Mouse (Mus musculus) embryonic facial prominence, embryonic 11.5 days (tissue): ENCODE measurements at regions not wholly inside any gene's neighbourhood (a gene's known extent, or its start where the extent isn't known, plus 50 kb on each side); places are given as distances from the start of the nearest gene placed in this dataset.
"Not testable (repeated sequence)": the region's sequence is repeated elsewhere in the genome, so short reads cannot be mapped to it uniquely, and the experiment has no call there.

Source experiments
- ATAC-seq: fragments of 200-750 bp; cut with Nextera tagmentation; replicated peaks from 2 replicates; pipeline ENCODE4 v1.8.0; 2017; ENCODE audit warnings: low read depth; ENCODE audit not compliant: insufficient number of reproducible peaks, low FRiP score, low TSS enrichment
- DNase-seq: peaks from one replicate; pipeline ENCODE4 v3.0.0-alpha.2; 2015; ENCODE audit warnings: low spot score
- H3K27ac ChIP-seq: fragments of 300-500 bp; sonication (generic); replicated peaks from 2 replicates; pipeline ENCODE4 v1.5.1; 2014; ENCODE audit warnings: mild to moderate bottlenecking, low read depth, low read length, control low read depth
- H3K27me3 ChIP-seq: fragments of 300-500 bp; sonication (generic); 2 replicates; pipeline ENCODE4 v1.6.1; 2014; ENCODE audit warnings: mild to moderate bottlenecking, low read length, moderate library complexity, mixed read lengths; ENCODE audit not compliant: control insufficient read depth, insufficient read depth
- H3K36me3 ChIP-seq: fragments of 300-500 bp; sonication (generic); replicated peaks from 2 replicates; pipeline ENCODE4 v1.6.1; 2014; ENCODE audit warnings: low read depth, mild to moderate bottlenecking, low read length, moderate library complexity, mixed read lengths; ENCODE audit not compliant: control insufficient read depth, insufficient read depth
- H3K4me1 ChIP-seq: fragments of 300-500 bp; sonication (generic); 2 replicates; pipeline ENCODE4 v1.6.1; 2014; ENCODE audit warnings: low read length, mixed read lengths; ENCODE audit not compliant: control insufficient read depth, insufficient read depth
- H3K4me2 ChIP-seq: fragments of 300-500 bp; sonication (generic); 2 replicates; pipeline ENCODE4 v1.6.1; 2014; ENCODE audit warnings: low read depth, mild to moderate bottlenecking, control low read depth, low read length, moderate library complexity
- H3K4me3 ChIP-seq: fragments of 300-500 bp; sonication (generic); 2 replicates; pipeline ENCODE4 v1.5.1; 2014; ENCODE audit warnings: low read depth, low read length, control low read depth
- H3K9ac ChIP-seq: fragments of 300-500 bp; sonication (generic); replicated peaks from 2 replicates; pipeline ENCODE4 v1.6.1; 2014; ENCODE audit warnings: mild to moderate bottlenecking, control low read depth, low read length
- H3K9me3 ChIP-seq: fragments of 300-500 bp; sonication (generic); replicated peaks from 2 replicates; pipeline ENCODE4 v1.6.1; 2016; ENCODE audit warnings: mild to moderate bottlenecking, low read length, inconsistent platforms, mixed read lengths; ENCODE audit not compliant: control insufficient read depth
- WGBS: fragments of 180-500 bp; shearing (Covaris S2); extraction: QIAGEN DNeasy Blood & Tissue Kit; methylation state at CpG from one replicate; pipeline ENCODE4 v1.1.7; 2014; 5-methylcytosine and 5-hydroxymethylcytosine counted together

DNA sequence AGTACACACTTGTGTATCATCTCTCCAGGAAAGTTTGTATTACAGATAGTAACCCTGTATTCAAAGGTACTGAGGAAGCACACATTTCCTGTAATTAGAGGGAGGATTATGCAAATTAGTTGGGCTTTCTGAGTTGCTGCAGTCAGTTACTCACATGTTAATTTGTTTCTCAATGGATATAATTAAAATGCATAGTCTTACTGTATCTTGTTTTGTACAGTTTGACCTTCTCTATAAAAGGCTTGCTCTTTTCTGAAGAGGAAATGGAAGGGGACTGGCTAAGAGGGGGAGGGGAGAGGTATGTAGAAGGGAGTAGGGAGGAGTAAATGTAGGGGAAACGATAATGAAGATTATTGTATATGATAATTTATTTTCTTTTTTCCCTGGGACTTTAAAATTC lies 1345.5 kb upstream of the Adam24 start:
- H3K4me1 ChIP-seq: no peaks in the 10 kb centered on the region
- H3K9ac ChIP-seq: no peak overlapping the region
- H3K4me3 ChIP-seq: no peak overlapping the region
- H3K4me2 ChIP-seq: no peak overlapping the region
- DNase-seq: no peak
- 85% methylated on average over 1 of the region's 1 CpGs for WGBS
- H3K9me3 ChIP-seq: no peaks in the 10 kb centered on the region
- ATAC-seq: no peak
- H3K27me3 ChIP-seq: no peaks in the 10 kb centered on the region
- H3K36me3 ChIP-seq: no peaks in the 10 kb centered on the region
- no peak overlapping the region for H3K27ac ChIP-seq

DNA sequence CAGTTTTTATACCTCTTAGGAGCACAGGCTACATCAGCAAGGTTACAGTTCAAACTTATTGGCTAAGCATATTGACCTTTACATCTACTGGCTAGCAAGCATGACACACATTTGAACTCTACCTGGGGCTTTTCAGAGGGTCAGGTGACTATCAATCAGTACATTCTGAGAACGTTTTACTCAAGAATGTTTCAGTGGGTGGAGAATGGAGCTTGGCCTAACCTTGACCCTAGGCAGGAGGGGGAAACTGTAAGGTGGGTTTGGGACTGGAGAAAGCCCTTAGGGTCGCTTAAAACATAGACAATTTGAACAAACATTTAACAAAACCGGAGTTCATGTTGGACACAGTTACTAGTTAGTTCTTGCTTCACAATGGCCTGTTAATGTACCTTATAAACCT lies 1330.1 kb upstream of the Adam24 start:
- Histone ChIP-seq H3K4me2 (no peak overlapping the region), H3K4me1 (no peaks in the 10 kb centered on the region), H3K36me3 (no peaks in the 10 kb centered on the region), H3K27ac (no peak overlapping the region), H3K4me3 (no peak overlapping the region), H3K9me3 (no peaks in the 10 kb centered on the region), H3K9ac (no peak overlapping the region), H3K27me3 (no peaks in the 10 kb centered on the region)
- DNase-seq: no peak
- 62% methylated on average over 3 of the region's 3 CpGs for WGBS
- no peak for ATAC-seq

DNA sequence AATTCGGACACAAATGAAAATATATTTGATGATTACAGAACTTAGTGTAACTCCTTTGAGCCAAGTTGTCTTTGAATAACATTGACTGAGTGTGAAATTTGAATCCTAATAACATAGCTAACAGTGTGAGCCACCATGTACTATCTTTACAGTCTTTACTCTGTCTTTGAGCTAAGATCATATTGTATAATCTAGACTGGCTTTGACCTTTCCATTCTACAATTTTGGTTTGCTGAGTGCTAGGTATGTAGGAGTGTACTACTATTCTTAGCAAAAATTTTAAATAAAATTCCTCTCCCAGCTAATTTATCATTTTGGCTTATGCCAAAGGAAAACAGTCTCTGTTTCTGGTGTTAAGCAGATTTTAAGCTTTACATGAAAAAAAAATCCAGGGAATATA lies 1328.4 kb upstream of the Adam24 start:
- Histone ChIP-seq H3K9me3 (no peaks in the 10 kb centered on the region), H3K27ac (no peak overlapping the region), H3K36me3 (no peaks in the 10 kb centered on the region), H3K9ac (no peak overlapping the region), H3K4me1 (no peaks in the 10 kb centered on the region), H3K27me3 (no peaks in the 10 kb centered on the region), H3K4me2 (no peak overlapping the region), H3K4me3 (no peak overlapping the region)
- no peak for DNase-seq
- 84% methylated on average over 1 of the region's 1 CpGs for WGBS
- ATAC-seq: no peak

DNA sequence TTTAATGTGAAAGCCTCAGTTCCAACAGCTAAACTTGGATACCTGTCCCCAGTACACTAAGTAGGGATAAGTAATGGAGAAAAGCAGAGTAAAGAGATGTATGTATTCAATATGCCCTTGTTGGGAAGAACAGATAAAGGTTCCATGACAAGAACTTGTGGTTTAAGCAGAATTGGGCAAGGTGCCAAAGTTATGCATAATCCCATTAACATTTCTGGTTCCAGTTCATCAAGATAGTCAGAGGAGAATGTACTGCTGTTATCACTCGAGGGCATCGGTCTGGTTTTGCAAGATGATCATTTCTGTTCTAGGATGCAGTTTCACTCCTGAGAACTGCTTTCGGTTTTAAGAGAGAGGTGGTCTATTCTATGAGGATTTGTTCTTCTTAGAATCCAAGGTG lies 1325.9 kb upstream of the Adam24 start:
- Histone ChIP-seq H3K27ac (no peak overlapping the region), H3K36me3 (no peaks in the 10 kb centered on the region), H3K27me3 (no peaks in the 10 kb centered on the region), H3K9ac (no peak overlapping the region), H3K4me2 (no peak overlapping the region), H3K9me3 (no peaks in the 10 kb centered on the region), H3K4me3 (no peak overlapping the region), H3K4me1 (no peaks in the 10 kb centered on the region)
- DNase-seq (no peak), ATAC-seq (no peak)
- 75% methylated on average over 3 of the region's 3 CpGs for WGBS

DNA sequence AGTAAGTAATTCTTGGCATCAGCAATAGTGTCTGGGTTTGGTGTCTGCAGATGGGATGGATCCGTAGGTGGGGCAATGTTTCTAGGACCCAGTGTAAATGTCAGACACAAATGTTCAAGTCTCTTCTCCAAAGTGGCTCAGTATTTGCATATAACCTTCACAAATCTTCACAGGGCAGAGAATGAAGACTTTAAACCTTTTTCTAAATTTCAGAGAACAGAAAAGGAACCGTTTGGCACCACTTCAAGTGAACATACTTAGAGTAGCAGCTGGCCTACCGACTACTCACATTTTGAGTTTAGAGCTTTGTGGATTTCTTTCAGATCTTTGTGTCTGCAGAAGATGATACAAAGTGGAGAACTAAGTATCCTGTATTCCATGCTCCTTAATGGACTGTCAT lies 1319.5 kb upstream of the Adam24 start:
- Histone ChIP-seq H3K9ac (no peak overlapping the region), H3K4me3 (no peak overlapping the region), H3K27ac (no peak overlapping the region), H3K27me3 (no peaks in the 10 kb centered on the region), H3K9me3 (no peaks in the 10 kb centered on the region), H3K36me3 (no peaks in the 10 kb centered on the region), H3K4me2 (no peak overlapping the region), H3K4me1 (no peaks in the 10 kb centered on the region)
- DNase-seq (no peak), ATAC-seq (no peak)
- 89% methylated on average over 3 of the region's 3 CpGs for WGBS

GRCm38 (mm10) chr8:39357111-39357510 lies 1317.8 kb upstream of the Adam24 start:
- no peak overlapping the region for H3K4me2 ChIP-seq
- H3K27me3 ChIP-seq: no peaks in the 10 kb centered on the region
- DNase-seq: no peak
- 85% methylated on average over 1 of the region's 1 CpGs for WGBS
- no peak overlapping the region for H3K27ac ChIP-seq
- H3K9me3 ChIP-seq: no peaks in the 10 kb centered on the region
- H3K4me3 ChIP-seq: no peak overlapping the region
- no peaks in the 10 kb centered on the region for H3K36me3 ChIP-seq
- H3K9ac ChIP-seq: no peak overlapping the region
- H3K4me1 ChIP-seq: no peaks in the 10 kb centered on the region
- no peak for ATAC-seq

DNA sequence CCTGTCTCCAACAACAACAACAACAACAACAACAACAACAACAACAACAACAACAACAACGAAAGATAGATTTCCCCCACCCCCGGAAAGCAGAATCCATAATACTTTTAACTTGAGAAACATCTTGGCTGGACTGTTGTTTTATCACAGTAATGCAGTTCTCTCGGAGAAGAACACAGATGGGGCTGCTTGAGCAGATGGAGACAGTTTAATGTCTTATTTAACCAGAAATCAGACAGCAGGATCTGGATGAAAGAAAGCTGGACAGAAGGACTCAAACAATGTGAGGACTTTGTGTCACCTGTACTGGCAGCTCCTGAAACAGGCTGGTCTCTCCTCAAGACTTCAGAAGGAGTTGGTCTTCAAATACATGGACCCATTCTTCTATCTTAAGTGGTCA lies 1317.0 kb upstream of the Adam24 start:
- H3K9ac ChIP-seq: no peak overlapping the region
- H3K27ac ChIP-seq: no peak overlapping the region
- H3K36me3 ChIP-seq: no peaks in the 10 kb centered on the region
- H3K4me1 ChIP-seq: no peaks in the 10 kb centered on the region
- H3K27me3 ChIP-seq: no peaks in the 10 kb centered on the region
- H3K4me2 ChIP-seq: no peak overlapping the region
- DNase-seq: no peak
- H3K4me3 ChIP-seq: no peak overlapping the region
- H3K9me3 ChIP-seq: no peaks in the 10 kb centered on the region
- WGBS: 94% methylated on average over 3 of the region's 3 CpGs
- no peak for ATAC-seq

GRCm38 (mm10) chr8:39366346-39366745 lies 1308.5 kb upstream of the Adam24 start:
- WGBS: 84% methylated on average over 2 of the region's 2 CpGs
- H3K27me3 ChIP-seq, H3K4me3 ChIP-seq, H3K9ac ChIP-seq, H3K4me2 ChIP-seq, H3K36me3 ChIP-seq, H3K27ac ChIP-seq, DNase-seq, H3K9me3 ChIP-seq, H3K4me1 ChIP-seq, ATAC-seq: not testable (repeated sequence)
